20 mouse cellular contexts compared by ENCODE assay signal in genomic region chr2:155400276-155400675, GRCm38 (mm10). TPM values are rescaled to one million over a fixed set of nuclear protein-coding genes. Genes with fewer than 3 reads are reported as not detected.
DNase-seq lines count a peak whose midpoint lies in the region; ATAC-seq and TF ChIP-seq lines count a peak whose summit lies in the region.
"Had no signal": no experiment of that assay in that cellular context is flagged by ENCODE, and none has a peak within 500 bp of the region (broad histone marks: within the 10 kb centered on the region; RNA-seq: fewer than 3 reads in every experiment).

No protein-coding gene starts in this region.

- TF ChIP-seq CTCF in layer of hippocampus, adult 2 months (conservative IDR thresholded peaks at IDR 0.05) = peak; percentile 26; the same call in 1 of the 2 replicates

- no peak overlapping the region for H3K27ac ChIP-seq in layer of hippocampus, adult 2 months
- H3K27ac ChIP-seq: embryonic facial prominence, embryonic 10.5 days; forebrain, embryonic 13.5 days; hindbrain, embryonic 15.5 days; neural tube, embryonic 15.5 days had no signal

- ATAC-seq in cerebellum, adult (ENCODE audit: insufficient number of reproducible peaks, low FRiP score, low TSS enrichment) = no peak
- ATAC-seq in granulocyte monocyte progenitor cell, adult 5-6 weeks (replicated peaks; ENCODE audit: poor library complexity, severe bottlenecking) = no peak
- ATAC-seq: forebrain, embryonic 13.5 days; liver, postnatal 0 days had no signal

- H3K4me3 ChIP-seq in layer of hippocampus, adult 2 months = no peak overlapping the region
- H3K4me3 ChIP-seq: embryonic facial prominence, embryonic 10.5 days; forebrain, embryonic 13.5 days; hindbrain, embryonic 15.5 days; neural tube, embryonic 15.5 days had no signal

- peak; percentile 40 for DNase-seq in cerebellum, adult 11 months
- no peak for DNase-seq in layer of hippocampus, adult 2 months (ENCODE audit: low spot score in 2 of 2)
- DNase-seq in layer of hippocampus, postnatal 10 days (ENCODE audit: low spot score in 2 of 2) = no peak
- peak; percentile 62 to 70 for DNase-seq in cerebellum, adult 18-20 months
- DNase-seq in cerebellum, postnatal 36 days = peak; percentile 71 to 74
- DNase-seq in retina, embryonic 14.5 days (ENCODE audit: low spot score) = no peak
- DNase-seq: adrenal gland, postnatal 36 days; heart, postnatal 14 days; kidney, adult 11 months; kidney, postnatal 14 days; liver; liver, postnatal 0 days; right cerebral cortex, postnatal 4 days; thymus, postnatal 4 days had no signal

RNA-seq across cellular contexts. Expression of gene Trp53inp2, which starts 19.4 kb away (rescaled TPM):
- 100 to 1,000 TPM; 109 to 111 TPM for total RNA-seq in layer of hippocampus, adult 2 months (2021)
- total RNA-seq in layer of hippocampus, postnatal 10 days (2021) = 100 to 1,000 TPM; 189 to 198 TPM
- 0.23 and 0.95 TPM in 2 replicates for total RNA-seq in granulocyte monocyte progenitor cell, adult 5-6 weeks (2014; fragmentation: Nextera tagmentation)
- total RNA-seq in granulocyte monocyte progenitor cell, adult 5-6 weeks (2017) = 2.9 and 4.8 TPM in 2 replicates

RNA-seq across cellular contexts. Expression of gene Pigu, which starts 43.0 kb away (rescaled TPM):
- total RNA-seq in layer of hippocampus, adult 2 months (2021) = 10 to 100 TPM; 26.3 to 26.6 TPM
- 10 to 100 TPM; 23.8 to 27.9 TPM for total RNA-seq in layer of hippocampus, postnatal 10 days (2021)
- total RNA-seq in granulocyte monocyte progenitor cell, adult 5-6 weeks (2014; fragmentation: Nextera tagmentation) = 51.4 and 52.3 TPM in 2 replicates
- 44.0 TPM in 2 replicates for total RNA-seq in granulocyte monocyte progenitor cell, adult 5-6 weeks (2017)

Comparison
In these comparisons a context has a peak if more than half of its experiments do, and no peak if none do; other contexts are left out.
1. DNase-seq: peak in cerebellum, adult 11 months (single experiment), cerebellum, adult 18-20 months (2 of 2) and cerebellum, postnatal 36 days (2 of 2); none in layer of hippocampus, adult 2 months (0 of 2), layer of hippocampus, postnatal 10 days (0 of 2) and retina, embryonic 14.5 days (single experiment).
2. RNA of gene Trp53inp2, which starts 19.4 kb away (total RNA-seq): 189 to 198 TPM in layer of hippocampus, postnatal 10 days and 109 to 111 TPM in layer of hippocampus, adult 2 months; 0.23 to 4.8 TPM in granulocyte monocyte progenitor cell, adult 5-6 weeks; every median in the first group is over 10 times any median in the second.